Mouse (Mus musculus) midbrain, postnatal 0 days (tissue): ENCODE measurements around the gene Megf11. TPM values are rescaled to one million over a fixed set of nuclear protein-coding genes. Genes with fewer than 3 reads are reported as not detected.
"Not testable (repeated sequence)": the region's sequence is repeated elsewhere in the genome, so short reads cannot be mapped to it uniquely, and the experiment has no call there.

Experiments used
- ATAC-seq: fragments of 200-750 bp; cut with Nextera tagmentation; 2 replicates; pipeline ENCODE4 v1.8.0; 2017; ENCODE audit warnings: moderate number of reproducible peaks, mild to moderate bottlenecking, moderate TSS enrichment, moderate library complexity; ENCODE audit not compliant: low FRiP score
- DNase-seq: peaks from one replicate; pipeline ENCODE4 v3.0.0-alpha.2; 2015; ENCODE audit warnings: low spot score
- H3K27ac ChIP-seq: fragments of 300-500 bp; sonication (generic); 2 replicates; pipeline ENCODE4 v1.5.1; 2014; ENCODE audit warnings: low read depth, mild to moderate bottlenecking, low read length, mixed read lengths
- H3K27me3 ChIP-seq: fragments of 300-500 bp; sonication (generic); 2 replicates; pipeline ENCODE4 v1.6.1; 2014; ENCODE audit warnings: low read length, control low read depth, mixed read lengths; ENCODE audit not compliant: insufficient read depth
- H3K36me3 ChIP-seq: fragments of 300-500 bp; sonication (generic); 2 replicates; pipeline ENCODE4 v1.6.1; 2014; ENCODE audit warnings: low read length, control low read depth, mixed read lengths; ENCODE audit not compliant: insufficient read depth
- H3K4me1 ChIP-seq: fragments of 300-500 bp; sonication (generic); 2 replicates; pipeline ENCODE4 v1.6.1; 2014; ENCODE audit warnings: mild to moderate bottlenecking, control low read depth, antibody characterized with exemption, low read length, mixed read lengths; ENCODE audit not compliant: insufficient read depth
- H3K4me2 ChIP-seq: fragments of 300-500 bp; sonication (generic); 2 replicates; pipeline ENCODE4 v1.6.1; 2014; ENCODE audit warnings: low read depth, mild to moderate bottlenecking, low read length, mixed read lengths; ENCODE audit not compliant: poor library complexity, severe bottlenecking
- H3K4me3 ChIP-seq: fragments of 300-500 bp; sonication (generic); 2 replicates; pipeline ENCODE4 v1.5.1; 2014; ENCODE audit warnings: low read depth, mild to moderate bottlenecking, low read length, moderate library complexity
- H3K9ac ChIP-seq: fragments of 300-500 bp; sonication (generic); replicated peaks from 2 replicates; pipeline ENCODE4 v1.6.1; 2014; ENCODE audit warnings: mild to moderate bottlenecking, low read length, moderate library complexity, mixed read lengths; ENCODE audit not compliant: poor library complexity, severe bottlenecking
- H3K9me3 ChIP-seq: fragments of 300-500 bp; sonication (generic); 2 replicates; pipeline ENCODE4 v1.6.1; 2016; ENCODE audit warnings: low read length, control low read depth
- CTCF ChIP-seq: IDR thresholded peaks from 2 replicates; pipeline ENCODE4 v1.5.1; 2016; ENCODE audit warnings: antibody characterized with exemption, mild to moderate bottlenecking
- WGBS: fragments of 180-500 bp; shearing (Covaris S2); extraction: QIAGEN DNeasy Blood & Tissue Kit; methylation state at CpG from one replicate; pipeline ENCODE4 v1.1.7; 2014; 5-methylcytosine and 5-hydroxymethylcytosine counted together
- polyA plus RNA-seq: library from polyadenylated mRNA; unstranded; fragments of >200 nt; fragmentation: Nextera tagmentation; extraction: Ambion mirVana; gene quantifications from 2 replicates; pipeline ENCODE4 v1.2.1, GENCODE M21; 2015
- total RNA-seq: library from RNA; depleted of rRNA; stranded (reverse); fragments of >200 nt; gene quantifications from 2 replicates; pipeline ENCODE4 v1.2.3, GENCODE M21; 2014

Megf11 gene
- total and polyA plus RNA-seq, 2 experiments from 2014 or later: 17.7 to 41.8 TPM

DNA sequence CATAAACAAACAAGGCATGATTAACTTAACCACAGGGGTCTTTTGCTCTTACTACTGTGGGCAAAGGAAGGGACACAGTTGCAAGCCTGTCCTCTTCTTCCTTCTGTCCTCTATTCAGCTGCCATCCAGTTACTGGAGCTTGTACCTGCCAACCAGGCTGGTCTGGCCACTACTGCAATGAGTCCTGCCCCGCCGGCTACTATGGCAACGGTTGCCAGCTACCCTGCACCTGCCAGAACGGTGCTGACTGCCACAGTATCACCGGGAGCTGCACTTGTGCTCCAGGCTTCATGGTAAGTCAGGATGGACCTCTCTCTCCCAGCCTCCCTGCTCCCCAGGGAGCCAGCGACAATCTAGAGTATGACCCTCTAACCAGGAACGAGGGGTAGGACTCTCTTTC lies 274.8 kb downstream of the Megf11 start:
- H3K4me2 ChIP-seq: no peak overlapping the region
- no peak for DNase-seq
- H3K36me3 ChIP-seq: no peaks in the 10 kb centered on the region
- 72% methylated on average over 7 of the region's 7 CpGs for WGBS
- no peaks in the 10 kb centered on the region for H3K27me3 ChIP-seq
- H3K4me1 ChIP-seq: no peaks in the 10 kb centered on the region; the same call in 1 of the 2 replicates
- no peaks in the 10 kb centered on the region for H3K9me3 ChIP-seq
- H3K4me3 ChIP-seq: no peak overlapping the region
- H3K9ac ChIP-seq: no peak overlapping the region
- ATAC-seq: no peak
- no peak for TF ChIP-seq CTCF
- no peak overlapping the region for H3K27ac ChIP-seq

DNA sequence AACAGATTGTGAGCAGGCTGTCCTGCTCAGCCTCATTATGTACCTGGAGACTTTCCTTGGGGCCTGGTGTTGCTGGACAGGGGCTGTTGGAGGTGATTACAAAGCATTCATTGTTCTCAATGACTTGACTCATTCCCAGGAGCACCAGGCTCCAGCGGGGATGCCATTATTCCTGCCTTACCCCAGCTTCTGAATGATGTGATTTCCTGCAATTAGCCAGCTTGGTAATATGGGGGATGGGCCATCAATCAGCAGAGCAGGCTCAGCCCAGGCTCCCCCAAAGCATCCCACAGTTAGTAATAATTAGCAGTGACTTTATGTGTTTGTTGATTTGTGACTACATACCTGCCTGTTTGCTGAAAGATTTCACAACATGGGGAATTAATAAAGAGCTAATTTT lies 279.2 kb downstream of the Megf11 start:
- WGBS: 0% methylated on average over 1 of the region's 1 CpGs
- Histone ChIP-seq H3K4me1 (0 out of 2 replicates have a peak, but pooled peaks cover 5% of the 10 kb centered on the region), H3K4me2 (no peak overlapping the region), H3K27ac (no peak overlapping the region), H3K4me3 (no peak overlapping the region), H3K27me3 (no peaks in the 10 kb centered on the region), H3K9ac (no peak overlapping the region), H3K36me3 (no peaks in the 10 kb centered on the region), H3K9me3 (no peaks in the 10 kb centered on the region)
- DNase-seq: no peak
- no peak for ATAC-seq
- TF ChIP-seq CTCF: no peak

DNA sequence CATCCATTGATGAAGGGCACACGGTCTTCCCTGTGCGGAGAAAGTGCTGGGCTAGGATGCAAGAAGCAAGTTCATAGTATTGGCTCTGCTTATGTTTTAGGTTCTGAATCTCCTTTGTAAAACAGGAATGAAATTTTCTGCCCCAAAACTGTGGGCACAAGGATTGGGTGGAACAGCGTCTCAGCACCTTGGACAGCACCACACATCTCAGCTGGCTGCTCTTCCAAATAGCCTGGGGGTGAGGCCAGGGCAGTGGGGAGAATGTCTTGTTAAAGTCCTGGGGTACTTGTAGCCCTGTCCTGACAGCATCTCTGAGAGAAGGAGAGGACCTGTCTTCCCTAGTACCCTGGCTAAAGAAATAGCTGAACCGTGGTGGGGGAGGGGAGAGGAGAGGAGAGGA lies 281.1 kb downstream of the Megf11 start:
- WGBS: 51% methylated on average over 4 of the region's 4 CpGs
- no peaks in the 10 kb centered on the region for H3K27me3 ChIP-seq

DNA sequence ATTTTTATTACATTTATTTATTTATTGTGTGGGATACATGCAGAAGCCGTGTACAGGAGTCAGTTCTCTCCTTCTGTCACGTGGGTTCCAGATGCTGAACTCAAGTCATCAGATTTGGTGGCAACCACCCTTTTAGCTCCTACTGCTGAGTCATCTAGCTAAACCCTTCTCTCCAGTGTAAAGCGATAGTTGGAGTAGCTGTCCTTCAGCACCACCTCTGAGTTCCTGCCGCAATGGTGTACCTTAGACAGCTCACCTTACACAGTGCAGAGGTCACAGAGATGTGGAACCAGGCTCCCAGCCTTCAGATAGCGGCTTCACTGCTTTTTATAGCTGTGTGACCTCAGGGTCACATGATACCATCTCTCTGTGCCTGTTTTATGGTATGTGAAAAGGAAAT lies 282.1 kb downstream of the Megf11 start:
- ATAC-seq: no peak
- Histone ChIP-seq H3K4me3 (no peak overlapping the region), H3K27ac (no peak overlapping the region), H3K9ac (no peak overlapping the region), H3K4me1 (0 out of 2 replicates have a peak, but pooled peaks cover 5% of the 10 kb centered on the region), H3K4me2 (no peak overlapping the region), H3K27me3 (no peaks in the 10 kb centered on the region), H3K36me3 (no peaks in the 10 kb centered on the region), H3K9me3 (no peaks in the 10 kb centered on the region)
- TF ChIP-seq CTCF: no peak
- no peak for DNase-seq
- WGBS: 44% methylated on average over 5 of the region's 5 CpGs

More for the DNA sequence above, 281.1 kb downstream of the Megf11 start:
- ATAC-seq (no peak), DNase-seq (no peak)
- H3K9me3 ChIP-seq: no peaks in the 10 kb centered on the region
- 0 out of 2 replicates have a peak, but pooled peaks cover 5% of the 10 kb centered on the region for H3K4me1 ChIP-seq
- H3K4me2 ChIP-seq: no peak overlapping the region
- H3K27ac ChIP-seq: no peak overlapping the region
- H3K36me3 ChIP-seq: no peaks in the 10 kb centered on the region
- no peak overlapping the region for H3K9ac ChIP-seq
- TF ChIP-seq CTCF: no peak
- H3K4me3 ChIP-seq: no peak overlapping the region

DNA sequence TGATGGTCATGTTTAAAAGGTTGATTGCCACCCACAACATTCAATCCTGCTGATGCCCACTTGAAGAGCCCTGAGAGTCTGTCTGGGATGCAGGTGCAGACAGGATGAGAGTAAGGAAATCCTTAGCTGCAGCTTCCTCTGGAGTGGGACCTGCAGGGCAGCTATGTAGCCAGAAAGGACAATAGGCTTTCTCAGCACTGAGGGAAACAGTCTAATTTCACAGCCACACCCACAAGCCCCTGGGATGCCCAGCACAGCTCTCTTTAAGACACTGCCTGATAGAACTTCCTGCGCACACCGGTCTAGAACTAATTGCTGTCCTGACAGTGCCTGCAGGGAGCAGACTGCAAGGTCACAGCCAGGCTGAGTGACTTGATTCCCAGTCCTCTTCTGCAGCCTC lies 282.6 kb downstream of the Megf11 start:
- no peak for ATAC-seq
- Histone ChIP-seq H3K4me2 (no peak overlapping the region), H3K4me3 (no peak overlapping the region), H3K27me3 (no peaks in the 10 kb centered on the region), H3K4me1 (0 out of 2 replicates have a peak, but pooled peaks cover 5% of the 10 kb centered on the region), H3K9me3 (no peaks in the 10 kb centered on the region), H3K36me3 (no peaks in the 10 kb centered on the region), H3K27ac (no peak overlapping the region), H3K9ac (no peak overlapping the region)
- no peak for TF ChIP-seq CTCF
- 71% methylated on average over 2 of the region's 2 CpGs for WGBS
- no peak for DNase-seq

DNA sequence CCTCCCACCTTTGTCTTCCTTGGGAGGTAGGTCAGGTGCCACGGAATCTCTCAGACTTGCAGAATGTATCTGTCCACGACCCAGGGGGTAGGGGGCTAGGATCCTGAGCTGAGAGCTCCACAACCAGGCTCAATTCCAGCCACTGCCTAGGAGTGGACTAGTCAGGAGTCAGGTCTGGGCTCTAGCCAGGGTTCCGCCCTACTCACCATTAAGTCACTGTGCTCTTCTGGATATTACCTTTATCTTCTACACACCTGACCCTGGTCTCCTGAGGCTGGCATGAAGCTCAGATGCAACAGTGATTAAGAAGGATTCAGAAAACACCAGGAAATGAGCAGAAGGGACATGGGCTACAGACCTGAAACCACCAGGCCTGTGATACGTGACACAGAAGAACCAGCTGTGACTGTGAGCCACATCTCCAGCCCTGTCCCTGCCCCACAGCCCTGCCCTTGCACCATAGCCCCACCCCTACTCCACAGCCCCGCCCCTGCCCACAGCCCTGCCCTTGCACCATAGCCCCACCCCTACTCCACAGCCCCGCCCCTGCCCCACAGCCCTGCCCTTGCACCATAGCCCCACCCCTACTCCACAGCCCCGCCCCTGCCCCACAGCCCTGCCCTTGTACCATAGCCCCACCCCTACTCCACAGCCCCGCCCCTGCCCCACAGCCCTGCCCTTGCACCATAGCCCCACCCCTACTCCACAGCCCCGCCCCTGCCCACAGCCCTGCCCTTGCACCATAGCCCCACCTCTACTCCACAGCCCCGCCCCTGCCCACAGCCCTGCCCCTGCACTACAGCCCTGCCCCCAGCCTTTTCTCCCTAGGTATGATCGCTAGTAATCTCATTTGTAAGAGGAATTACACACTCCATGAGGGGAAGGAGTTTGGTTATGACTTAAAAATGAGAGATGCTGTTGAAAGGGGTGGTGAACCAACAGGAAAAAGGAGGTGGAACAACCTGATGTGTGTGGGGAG lies 286.2 kb downstream of the Megf11 start:
- H3K27me3 ChIP-seq, H3K4me1 ChIP-seq, H3K27ac ChIP-seq, H3K9me3 ChIP-seq, ATAC-seq, H3K4me2 ChIP-seq, DNase-seq, H3K36me3 ChIP-seq, H3K4me3 ChIP-seq, H3K9ac ChIP-seq: not testable (repeated sequence)
- 43% methylated on average over 7 of the region's 11 CpGs for WGBS
